Mouse (Mus musculus): ENCODE data around the gene Cd47. TPM values are rescaled to one million over a fixed set of nuclear protein-coding genes. Genes with fewer than 3 reads are reported as not detected.
A peak's percentile ranks its signal among the peaks of the same experiment; 100 is the strongest.

Gene Cd47
- total RNA-seq (2021) = 10 to 100 TPM; 57.3 to 58.4 TPM

GRCm38 (mm10) chr16:49799597-49800561, at the start of gene Cd47:
TSS of gene Cd47 (plus strand) at chr16:49800533.
- peak; percentile 5 for DNase-seq

DNA sequence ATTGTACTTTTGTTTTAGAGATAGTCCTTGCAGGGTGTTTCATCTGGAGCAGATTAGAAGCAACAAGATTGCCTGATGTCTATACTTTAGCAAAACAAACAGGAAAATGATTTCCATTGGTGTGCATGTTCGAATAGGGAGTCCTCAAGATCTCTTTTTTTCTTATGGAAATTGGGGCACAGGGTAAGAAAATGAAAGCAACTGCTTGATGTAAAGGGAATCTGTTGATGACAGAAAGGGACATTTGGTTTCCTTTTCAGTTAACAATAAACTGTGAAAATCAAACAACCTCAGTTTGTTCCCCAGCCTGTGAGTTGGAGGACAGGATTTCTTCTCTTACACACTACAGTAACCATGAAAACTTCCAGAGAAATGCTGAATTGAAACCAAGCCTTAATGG, 47.4 kb upstream of the Cd47 start:
- DNase-seq = no peak

DNA sequence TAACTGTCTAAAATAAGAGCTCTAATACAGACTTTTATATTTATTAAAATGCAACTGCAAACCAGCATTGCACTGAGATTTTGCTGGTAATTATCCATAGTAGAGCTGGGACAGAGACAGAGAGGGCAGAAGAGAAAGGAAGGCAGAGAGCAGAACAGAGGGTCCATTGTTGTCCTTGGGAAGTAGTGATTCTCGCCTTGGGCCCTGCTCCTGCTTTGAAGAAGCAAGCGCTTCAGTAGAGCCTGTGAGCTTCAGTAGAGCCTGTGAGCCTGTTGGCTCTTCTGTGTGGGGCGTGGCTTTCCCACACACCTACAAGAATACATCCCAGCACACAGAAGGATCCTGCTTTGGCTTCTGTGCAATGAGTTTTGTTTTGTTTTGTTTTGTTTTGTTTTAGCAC, 47.0 kb upstream of the Cd47 start:
- DNase-seq = no peak

DNA sequence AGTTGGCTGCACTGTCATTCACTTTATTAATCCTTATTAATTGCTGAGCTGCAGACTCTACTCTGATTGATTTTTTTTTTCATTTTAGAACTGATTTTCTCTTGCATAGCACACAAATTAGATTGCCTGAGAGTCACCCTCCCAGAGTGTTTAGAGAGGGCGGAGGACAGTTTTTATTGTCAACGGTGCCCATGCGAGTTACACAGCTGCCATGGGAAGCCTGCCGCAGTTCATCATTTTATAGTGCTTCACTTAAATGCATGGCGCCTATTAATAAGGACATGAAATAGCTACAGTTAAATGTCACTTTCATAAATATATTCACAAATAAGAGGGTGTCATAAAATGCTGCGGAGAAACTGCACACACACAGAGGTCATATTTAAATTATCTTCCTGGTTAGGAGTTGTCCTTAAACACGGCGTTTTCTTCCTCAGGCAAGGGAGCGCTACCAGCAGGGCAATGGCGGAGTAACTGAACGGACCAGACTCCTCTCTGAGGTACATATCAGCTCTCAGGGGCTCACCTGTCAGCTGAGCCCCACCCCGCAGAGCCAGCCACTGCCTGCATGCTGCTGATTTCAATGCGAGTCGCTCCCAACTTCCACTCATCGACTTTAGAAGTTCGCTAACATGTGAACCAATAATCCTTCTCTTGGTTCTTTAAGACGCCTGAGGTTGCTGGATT, 39.7 kb upstream of the Cd47 start:
- no peak for DNase-seq

DNA sequence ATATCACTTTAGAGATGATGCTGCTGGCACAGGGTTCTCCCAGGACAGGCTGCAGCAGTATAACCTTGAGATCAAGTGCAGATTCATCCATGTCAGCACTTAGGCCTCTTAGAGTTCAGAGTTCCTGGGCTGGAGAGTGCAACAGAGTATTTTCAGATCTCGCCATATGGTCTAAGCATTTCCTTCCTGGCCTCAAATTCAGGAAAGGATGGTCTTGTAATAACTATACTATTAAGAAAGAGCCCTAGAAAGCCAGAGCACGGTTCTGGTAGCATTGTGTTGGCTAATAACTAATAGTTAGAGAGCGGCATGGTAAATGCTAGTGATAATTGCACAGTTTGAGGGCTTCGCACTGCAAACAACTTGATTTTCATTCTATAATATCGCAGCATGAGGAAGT, 38.4 kb upstream of the Cd47 start:
- no peak for DNase-seq

DNA sequence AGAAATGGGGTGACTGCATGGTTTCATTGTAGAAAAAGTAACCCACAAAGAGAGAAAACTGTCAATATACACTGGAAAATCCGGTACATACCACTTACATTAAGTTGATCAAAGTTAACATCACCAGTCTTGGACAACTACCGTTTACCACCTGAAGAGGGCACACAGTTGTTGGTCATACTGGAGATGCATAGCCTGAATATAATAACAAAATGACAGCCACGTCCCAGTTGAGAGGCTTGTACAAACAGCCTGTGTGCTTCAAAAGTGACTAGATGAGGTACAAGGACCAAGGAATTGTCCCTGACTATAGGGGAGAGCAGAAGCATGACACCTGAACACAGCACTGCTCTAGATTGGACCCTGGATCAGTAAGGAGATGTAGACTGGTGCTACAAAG, 34.0 kb upstream of the Cd47 start:
- peak; percentile 40 for DNase-seq

- DNase-seq = no peak
These were observed 31.8 kb upstream of the Cd47 start for GRCm38 (mm10) chr16:49768491-49769031.

GRCm38 (mm10) chr16:49769831-49770261, 30.5 kb upstream of the Cd47 start:
- no peak for DNase-seq

DNA sequence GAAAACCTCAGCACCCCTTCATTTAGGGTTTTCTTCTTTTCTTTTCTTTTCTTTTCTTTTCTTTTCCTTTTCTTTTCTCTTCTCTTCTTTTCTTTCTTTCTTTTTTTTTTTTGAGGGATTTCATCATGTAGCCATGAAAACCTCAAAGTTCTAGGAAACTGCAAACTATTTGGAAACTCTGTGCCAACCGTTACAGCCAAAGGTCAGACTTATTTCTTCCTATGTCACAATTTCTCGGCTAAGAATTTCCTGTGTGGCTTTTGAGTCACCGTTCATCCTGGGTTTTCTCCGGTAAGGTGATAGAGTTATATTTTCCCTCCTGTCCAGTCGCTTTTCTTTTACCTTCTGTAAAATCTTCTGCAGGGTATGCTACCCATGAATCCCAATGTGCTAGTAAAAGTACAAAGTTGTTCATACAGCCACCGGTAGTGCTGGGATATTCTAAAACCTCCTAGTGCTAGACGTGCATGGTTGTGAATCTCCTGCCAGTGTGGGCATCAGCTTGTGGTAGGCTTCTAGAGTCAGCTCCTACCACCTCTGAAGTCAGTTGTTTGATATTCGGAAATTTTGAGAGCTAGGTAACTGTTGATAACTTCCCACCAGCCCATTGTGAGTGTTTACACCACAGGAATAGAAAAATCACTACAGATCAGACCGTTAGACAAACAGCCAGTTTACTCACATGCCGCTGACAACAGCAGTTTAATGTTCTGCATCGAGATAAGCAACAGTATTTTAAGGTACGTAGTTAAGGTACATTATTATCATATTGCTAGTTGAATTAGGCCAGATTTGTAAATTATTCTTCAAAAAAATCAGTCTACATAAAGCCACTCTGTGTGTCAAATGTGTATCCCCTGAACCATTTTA, 29.8 kb upstream of the Cd47 start:
- no peak for DNase-seq

GRCm38 (mm10) chr16:49771609-49772396, 28.5 kb upstream of the Cd47 start:
- no peak for DNase-seq

DNA sequence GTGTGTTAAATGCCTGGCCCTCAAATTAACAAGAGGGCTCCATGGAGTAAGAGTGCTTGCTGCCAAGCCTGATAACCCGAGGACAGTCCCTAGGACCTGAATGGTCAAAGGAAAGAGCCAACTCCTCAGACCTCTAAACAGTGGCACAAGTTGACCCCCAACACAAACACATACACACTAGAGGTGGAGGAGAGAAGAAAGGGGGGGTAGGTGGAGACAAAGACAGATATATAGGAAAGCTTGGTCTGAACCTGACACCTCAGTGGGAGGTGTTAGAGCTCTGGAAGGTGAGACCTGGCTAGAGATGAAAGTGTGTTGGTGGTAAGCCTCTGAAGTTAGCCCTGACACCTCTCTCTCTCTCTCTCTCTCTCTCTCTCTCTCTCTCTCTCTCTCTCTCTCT, 27.8 kb upstream of the Cd47 start:
- no peak for DNase-seq

- no peak for DNase-seq
These were observed 27.3 kb upstream of the Cd47 start for GRCm38 (mm10) chr16:49773068-49773467.

DNA sequence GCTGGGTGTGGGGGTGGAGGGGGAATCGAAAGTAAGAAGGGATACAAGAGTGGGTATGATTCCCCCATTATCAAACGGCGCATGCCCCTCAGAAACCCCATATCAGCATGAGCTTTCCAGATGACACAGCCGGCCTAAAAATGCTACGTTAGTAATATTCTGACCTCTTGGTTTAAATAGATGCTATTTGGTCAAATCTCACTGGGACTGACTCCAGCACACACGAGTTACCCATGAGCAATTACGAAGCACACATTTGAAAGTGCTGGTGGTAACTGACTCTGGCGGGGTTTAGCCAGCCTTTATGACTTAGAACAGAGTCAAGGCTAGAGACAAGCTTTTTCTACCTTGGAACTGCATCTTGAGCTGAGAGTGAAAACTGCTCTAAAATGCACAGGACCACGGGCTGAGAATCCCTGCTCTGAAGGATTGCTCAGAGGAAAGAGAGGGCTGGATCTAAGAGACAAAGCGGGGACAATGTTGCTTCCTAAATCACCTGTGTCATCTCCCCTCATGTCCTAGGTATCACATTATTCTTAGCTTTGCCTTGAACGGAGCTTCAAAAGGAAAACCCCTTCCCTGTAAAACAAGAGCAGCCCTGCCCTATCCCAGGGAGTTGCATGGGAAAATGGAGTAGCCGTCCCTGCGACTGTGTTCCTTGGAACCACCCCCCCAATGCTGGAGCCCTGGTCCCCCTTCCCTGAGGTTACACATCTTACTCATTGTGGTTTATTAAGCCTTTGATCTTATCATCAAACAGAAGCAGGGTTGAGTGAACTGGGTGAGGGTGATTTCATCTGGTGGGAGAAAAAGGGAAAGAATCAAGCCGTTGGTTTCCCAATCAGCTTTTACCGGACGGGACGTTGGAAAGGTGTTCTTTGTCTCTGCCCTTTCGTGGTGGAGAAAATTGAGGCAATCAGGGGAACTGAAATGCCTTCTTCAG, 26.0 kb upstream of the Cd47 start:
- DNase-seq = no peak

DNA sequence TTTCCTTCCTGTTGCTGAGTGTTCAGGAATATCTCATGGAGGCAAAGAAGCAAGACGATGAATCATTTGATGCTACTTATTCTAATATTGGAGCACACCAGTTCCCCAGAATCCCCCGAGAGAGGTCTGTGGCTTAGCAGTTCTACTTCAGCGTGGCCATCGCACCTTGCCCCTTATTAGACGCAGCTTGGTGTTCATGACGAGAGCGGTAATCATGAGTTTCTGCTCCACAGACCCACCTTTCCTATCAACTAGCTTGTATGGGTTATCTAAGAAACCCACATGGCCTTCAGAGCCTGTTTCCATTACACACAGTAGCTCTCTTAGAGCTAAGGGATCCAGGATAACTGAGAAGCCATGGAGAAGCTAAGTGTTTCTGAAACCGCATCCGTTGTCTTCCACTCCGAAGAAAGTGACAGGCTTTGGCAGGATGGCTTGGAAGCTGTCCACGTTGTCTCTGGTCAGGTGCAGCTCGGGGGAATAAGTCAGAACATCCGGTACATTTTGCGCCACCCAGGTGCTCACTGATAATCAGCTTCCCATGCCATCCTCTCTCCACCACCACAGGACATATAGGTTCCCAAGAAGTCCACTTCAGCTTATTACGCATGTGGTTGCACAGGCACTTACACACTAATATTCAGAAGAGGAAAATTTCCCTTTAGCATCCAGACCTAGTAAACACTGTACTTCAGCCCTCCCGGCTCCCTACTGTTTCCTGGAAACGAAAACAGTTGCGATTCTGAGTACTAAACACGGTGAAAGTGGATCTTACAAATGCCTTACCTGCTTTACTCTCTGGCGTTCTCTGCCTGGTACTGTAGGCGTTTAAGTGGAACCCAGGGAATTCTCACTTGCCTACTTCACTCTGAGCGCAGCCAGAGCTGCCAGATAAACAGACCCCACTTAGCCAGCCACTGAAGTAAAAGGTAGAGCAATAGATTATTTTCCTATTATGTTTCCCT, 25.0 kb upstream of the Cd47 start:
- no peak for DNase-seq

DNA sequence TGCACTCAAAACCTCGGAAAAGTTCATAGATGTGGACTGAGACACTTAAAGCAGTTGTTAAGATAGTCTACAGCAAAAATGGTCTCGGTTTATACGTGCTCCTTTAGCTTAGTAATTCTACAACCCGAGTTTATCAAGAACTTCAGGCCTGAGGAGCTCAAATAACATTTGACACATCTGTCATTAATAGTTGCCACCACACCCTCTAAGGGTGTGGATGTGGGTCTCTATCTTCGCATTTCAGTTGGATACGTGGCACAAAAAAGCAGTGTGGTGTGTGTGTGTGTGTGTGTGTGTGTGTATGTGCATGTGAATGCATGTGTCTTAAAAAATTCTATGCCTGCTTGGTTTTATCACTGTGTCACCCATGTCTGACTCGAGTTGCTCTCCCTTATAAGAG, 23.4 kb upstream of the Cd47 start:
- DNase-seq = no peak

DNA sequence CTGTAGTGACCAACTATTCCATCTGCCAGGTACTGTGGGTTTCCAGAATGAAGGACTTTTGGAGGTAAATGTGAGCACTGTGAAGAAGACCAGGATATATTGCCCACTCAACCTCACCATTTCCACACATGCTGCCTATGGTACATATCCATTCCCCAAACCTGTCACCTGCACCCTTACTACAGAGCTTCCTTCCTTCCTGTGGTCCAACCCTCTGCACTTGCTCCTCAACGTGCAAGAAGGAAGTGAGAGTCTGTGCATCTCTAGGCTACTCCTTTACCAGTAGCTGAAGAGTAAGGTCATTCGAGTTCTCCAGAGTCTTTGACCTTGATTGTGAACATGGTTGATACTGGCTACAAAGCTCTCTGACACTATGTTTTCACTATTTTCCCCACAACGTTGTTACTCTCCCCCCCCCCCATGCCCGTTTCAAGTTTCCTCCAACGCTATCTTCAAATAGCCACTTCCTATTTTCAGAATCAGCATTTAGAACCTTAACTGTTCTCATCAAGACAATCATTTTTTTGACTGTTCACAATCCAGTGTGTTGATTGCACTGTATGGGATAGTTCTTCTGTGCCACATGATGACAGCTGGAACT, 18.7 kb upstream of the Cd47 start:
- no peak for DNase-seq

DNA sequence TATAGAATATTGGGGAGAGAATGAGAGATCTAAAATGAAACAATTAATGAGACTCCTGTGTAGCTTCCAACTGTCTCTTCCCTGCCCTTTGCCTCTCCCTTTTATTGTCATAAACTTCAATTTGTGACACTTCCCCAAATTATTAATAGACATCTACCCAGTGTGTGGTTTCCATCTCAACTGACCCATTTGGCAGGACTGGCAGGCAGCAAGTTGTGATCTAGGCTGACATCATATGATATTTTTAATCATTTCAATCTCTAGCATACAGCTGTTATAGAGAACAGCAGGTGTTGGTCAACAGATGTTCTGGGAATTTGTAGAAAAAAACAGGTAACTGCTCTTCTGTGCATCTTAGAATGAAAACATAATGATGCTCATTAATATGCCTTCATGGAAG, 17.0 kb upstream of the Cd47 start:
- DNase-seq = no peak

DNA sequence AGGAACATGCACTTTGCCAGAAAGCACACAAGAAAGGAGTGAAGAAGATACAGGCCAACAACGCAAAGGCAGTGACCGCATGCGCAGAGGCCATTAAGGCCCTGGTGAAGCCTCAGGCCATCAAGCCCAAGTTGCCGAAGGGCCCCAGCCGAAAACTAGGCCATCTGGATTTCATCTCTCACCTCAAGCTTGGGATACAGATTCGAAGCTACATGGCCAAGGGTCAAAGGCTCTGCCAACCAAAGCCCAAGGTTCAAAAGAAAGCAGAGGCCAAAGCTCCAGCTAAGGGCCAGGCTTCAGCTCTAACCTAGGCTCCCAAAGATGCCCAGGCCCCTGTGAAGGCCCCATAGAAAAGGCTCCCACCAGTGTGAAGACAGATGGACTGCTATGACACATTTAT, 14.2 kb upstream of the Cd47 start:
- no peak for DNase-seq

GRCm38 (mm10) chr16:49787714-49788113, 12.6 kb upstream of the Cd47 start:
- DNase-seq = no peak
